Mouse (Mus musculus) embryonic stem cell, embryonic (primary cell): ENCODE results near the gene Mup14.
"Not testable (repeated sequence)": the region's sequence is repeated elsewhere in the genome, so short reads cannot be mapped to it uniquely, and the experiment has no call there.

Source experiments
- CTCF ChIA-PET, 4 experiments: fragments of 300-600 bp in 2 of 4; fragments of 350-600 bp in 2 of 4; sonication (Branson Sonifier 250); formaldehyde crosslinking; loops; one replicate each; lab custom pipeline; 2022; ENCODE audit warnings: inconsistent platforms in 2 of 4; lab: Charles Lee
- POLR2A ChIA-PET, 4 experiments: fragments of 300-600 bp in 2 of 4; fragments of 350-600 bp in 2 of 4; sonication (Branson Sonifier 250); formaldehyde crosslinking; loops; one replicate each; lab custom pipeline; 2022; ENCODE audit warnings: antibody characterized with exemption in 4 of 4, inconsistent platforms in 1 of 4; lab: Charles Lee

Mup14 gene

DNA sequence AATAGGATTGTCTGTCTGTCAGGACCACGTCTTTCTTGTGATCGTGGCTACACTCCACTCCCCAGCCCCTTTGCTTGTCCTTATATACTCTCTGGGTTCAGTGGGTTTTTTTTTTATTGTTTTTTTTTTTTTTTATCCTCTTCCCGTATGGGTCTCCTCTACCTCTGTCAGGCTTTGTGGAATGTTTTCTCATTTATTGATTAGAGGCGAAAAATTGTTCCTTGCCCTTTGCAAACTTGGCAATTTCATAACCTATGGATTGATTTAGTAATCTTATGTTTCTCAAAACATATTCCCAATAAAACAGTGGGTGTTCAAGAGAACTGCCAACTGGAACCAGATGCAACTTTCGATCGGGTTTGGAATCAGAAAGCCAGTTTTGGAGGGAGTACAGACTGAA, at the start of gene Mup14:
Mup14 (minus strand) TSS at position 101 of the 400 bp plus-strand sequence.
- POLR2A ChIA-PET, CTCF ChIA-PET: not testable (repeated sequence)

DNA sequence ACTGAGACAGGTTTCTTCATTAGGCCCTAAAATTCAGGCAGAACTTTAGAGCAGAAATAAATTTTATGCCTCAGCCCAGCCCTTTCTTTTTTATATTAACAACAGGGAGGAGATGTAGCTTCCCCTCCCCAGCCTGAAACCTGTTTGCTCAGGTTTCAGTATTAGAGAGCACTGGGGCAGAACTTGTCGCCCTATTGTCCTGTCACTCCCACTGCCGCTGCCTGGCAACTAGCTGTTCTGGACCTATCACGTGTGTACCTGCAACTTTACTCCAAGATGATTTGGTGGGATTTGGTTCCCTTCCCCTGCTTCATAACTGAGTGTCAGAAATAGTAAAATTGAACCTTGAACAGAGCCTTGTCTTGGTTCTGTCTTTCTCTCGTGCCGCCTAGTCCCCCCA, 34.3 kb upstream of the Mup14 start:
- CTCF ChIA-PET, POLR2A ChIA-PET: not testable (repeated sequence)
